Mouse (Mus musculus) neural tube, embryonic 15.5 days (tissue): ENCODE data around the gene Grik4. TPM values are rescaled to one million over a fixed set of nuclear protein-coding genes. Genes with fewer than 3 reads are reported as not detected.

ENCODE experiments used
- ATAC-seq: fragments of 200-750 bp; cut with Nextera tagmentation; 2 replicates; pipeline ENCODE4 v1.8.0; 2017; ENCODE audit warnings: mild to moderate bottlenecking, moderate TSS enrichment, moderate library complexity; ENCODE audit not compliant: low FRiP score
- H3K27ac ChIP-seq: fragments of 300-500 bp; sonication (generic); replicated peaks from 2 replicates; pipeline ENCODE4 v1.5.1; 2015; ENCODE audit warnings: mild to moderate bottlenecking, inconsistent platforms
- H3K27me3 ChIP-seq: fragments of 300-500 bp; sonication (generic); replicated peaks from 2 replicates; pipeline ENCODE4 v1.6.1; 2015; ENCODE audit warnings: inconsistent platforms
- H3K36me3 ChIP-seq: fragments of 300-500 bp; sonication (generic); 2 replicates; pipeline ENCODE4 v1.6.1; 2015; ENCODE audit warnings: inconsistent platforms
- H3K4me1 ChIP-seq: fragments of 300-500 bp; sonication (generic); 2 replicates; pipeline ENCODE4 v1.6.1; 2015; ENCODE audit warnings: inconsistent platforms
- H3K4me2 ChIP-seq: fragments of 300-500 bp; sonication (generic); 2 replicates; pipeline ENCODE4 v1.6.1; 2015; ENCODE audit warnings: inconsistent platforms, mild to moderate bottlenecking, moderate library complexity
- H3K4me3 ChIP-seq: fragments of 300-500 bp; sonication (generic); replicated peaks from 2 replicates; pipeline ENCODE4 v1.5.1; 2015; ENCODE audit warnings: mild to moderate bottlenecking, inconsistent platforms
- H3K9ac ChIP-seq: fragments of 300-500 bp; sonication (generic); replicated peaks from 2 replicates; pipeline ENCODE4 v1.6.1; 2015; ENCODE audit warnings: mild to moderate bottlenecking, inconsistent platforms
- H3K9me3 ChIP-seq: fragments of 300-500 bp; sonication (generic); replicated peaks from 2 replicates; pipeline ENCODE4 v1.6.1; 2016; ENCODE audit warnings: inconsistent platforms
- WGBS: fragments of 180-500 bp; shearing (Covaris S2); methylation state at CpG from one replicate; pipeline ENCODE4 v1.1.7; 2015; ENCODE audit warnings: mixed read lengths; 5-methylcytosine and 5-hydroxymethylcytosine counted together
- polyA plus RNA-seq: library from polyadenylated mRNA; unstranded; fragments of >200 nt; fragmentation: Nextera tagmentation; extraction: Ambion mirVana; gene quantifications from 2 replicates; pipeline ENCODE4 v1.2.1, GENCODE M21; 2015

Grik4 gene
- polyA plus RNA-seq, 1 experiment from 2014 or later = 12.3 TPM

GRCm38 (mm10) chr9:42702231-42703132 is 241.8 kb downstream of the Grik4 start:
- no peaks in the 10 kb centered on the region for H3K27me3 ChIP-seq
- H3K4me3 ChIP-seq = no peak overlapping the region
- H3K9ac ChIP-seq = no peak overlapping the region
- H3K27ac ChIP-seq = no peak overlapping the region
- 57% methylated on average over 11 of the region's 11 CpGs for WGBS
- peaks cover 25% of the 10 kb centered on the region for H3K4me1 ChIP-seq
- peaks cover 3% of the 10 kb centered on the region; the same call in 1 of the 2 replicates for H3K9me3 ChIP-seq
- 0 out of 2 replicates have a peak, but pooled peaks have one; percentile 26 for ATAC-seq
- H3K36me3 ChIP-seq = no peaks in the 10 kb centered on the region
- H3K4me2 ChIP-seq = no peak overlapping the region

DNA sequence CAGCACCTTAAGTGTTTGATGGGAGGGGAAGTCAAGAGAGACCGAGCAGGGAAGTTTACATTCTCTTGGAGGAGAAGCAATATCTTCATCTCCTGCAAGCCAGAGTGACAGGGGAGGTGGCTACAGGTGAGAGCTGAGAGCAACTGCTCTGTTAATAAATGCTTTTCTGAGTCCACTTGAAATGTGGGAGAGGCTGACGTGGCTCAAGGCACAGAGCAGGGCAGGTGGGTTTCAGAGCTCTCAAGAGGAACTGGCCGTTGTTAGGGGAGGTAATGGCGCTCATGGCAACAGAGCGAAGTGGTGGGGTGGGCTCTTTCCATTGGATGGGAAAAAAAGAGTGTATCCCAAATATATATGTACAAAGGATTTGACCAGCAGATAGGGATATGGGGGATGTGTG is 242.6 kb downstream of the Grik4 start:
- no peak overlapping the region for H3K27ac ChIP-seq
- peaks cover 3% of the 10 kb centered on the region; the same call in 1 of the 2 replicates for H3K9me3 ChIP-seq
- H3K4me3 ChIP-seq = no peak overlapping the region
- H3K4me2 ChIP-seq = no peak overlapping the region
- no peak for ATAC-seq
- no peaks in the 10 kb centered on the region for H3K36me3 ChIP-seq
- no peak overlapping the region for H3K9ac ChIP-seq
- H3K4me1 ChIP-seq = peaks cover 25% of the 10 kb centered on the region
- H3K27me3 ChIP-seq = no peaks in the 10 kb centered on the region
- 84% methylated on average over 5 of the region's 5 CpGs for WGBS

- H3K4me1 ChIP-seq = peaks cover 7% of the 10 kb centered on the region
- 58% methylated on average over 8 of the region's 8 CpGs for WGBS
- H3K36me3 ChIP-seq = no peaks in the 10 kb centered on the region
- no peak overlapping the region for H3K9ac ChIP-seq
- no peak overlapping the region for H3K4me3 ChIP-seq
- no peaks in the 10 kb centered on the region for H3K27me3 ChIP-seq
- no peak overlapping the region for H3K4me2 ChIP-seq
- no peak for ATAC-seq
- H3K9me3 ChIP-seq = no peaks in the 10 kb centered on the region
- no peak overlapping the region for H3K27ac ChIP-seq
Measured at GRCm38 (mm10) chr9:42693024-42693423, 251.3 kb downstream of the Grik4 start.

GRCm38 (mm10) chr9:42688143-42688542 is 256.1 kb downstream of the Grik4 start:
- WGBS = 25% methylated on average over 4 of the region's 4 CpGs
- H3K9me3 ChIP-seq = no peaks in the 10 kb centered on the region
- no peaks in the 10 kb centered on the region for H3K27me3 ChIP-seq
- no peak overlapping the region for H3K4me3 ChIP-seq
- H3K4me2 ChIP-seq = no peak overlapping the region
- H3K27ac ChIP-seq = no peak overlapping the region
- H3K4me1 ChIP-seq = peaks cover 4% of the 10 kb centered on the region
- H3K36me3 ChIP-seq = no peaks in the 10 kb centered on the region
- ATAC-seq = no peak
- H3K9ac ChIP-seq = no peak overlapping the region

GRCm38 (mm10) chr9:42686104-42686503 is 258.2 kb downstream of the Grik4 start:
- no peak overlapping the region for H3K4me2 ChIP-seq
- no peaks in the 10 kb centered on the region for H3K4me1 ChIP-seq
- H3K27ac ChIP-seq = no peak overlapping the region
- H3K36me3 ChIP-seq = no peaks in the 10 kb centered on the region
- 83% methylated on average over 5 of the region's 5 CpGs for WGBS
- H3K4me3 ChIP-seq = no peak overlapping the region
- no peak for ATAC-seq
- no peaks in the 10 kb centered on the region for H3K27me3 ChIP-seq
- no peaks in the 10 kb centered on the region for H3K9me3 ChIP-seq
- H3K9ac ChIP-seq = no peak overlapping the region

- no peak overlapping the region for H3K9ac ChIP-seq
- H3K4me1 ChIP-seq = peaks cover 40% of the 10 kb centered on the region
- H3K4me3 ChIP-seq = no peak overlapping the region
- no peaks in the 10 kb centered on the region for H3K36me3 ChIP-seq
- ATAC-seq = no peak
- H3K4me2 ChIP-seq = no peak overlapping the region
- no peaks in the 10 kb centered on the region for H3K9me3 ChIP-seq
- H3K27me3 ChIP-seq = no peaks in the 10 kb centered on the region
- 40% methylated on average over 5 of the region's 5 CpGs for WGBS
- no peak overlapping the region for H3K27ac ChIP-seq
Measured at GRCm38 (mm10) chr9:42674017-42674412, 270.3 kb downstream of the Grik4 start.

GRCm38 (mm10) chr9:42673385-42674016 is 270.8 kb downstream of the Grik4 start:
- no peaks in the 10 kb centered on the region for H3K27me3 ChIP-seq
- 0 out of 2 replicates have a peak overlapping the region, but pooled peaks have one; percentile 28 for H3K27ac ChIP-seq
- H3K9me3 ChIP-seq = no peaks in the 10 kb centered on the region

DNA sequence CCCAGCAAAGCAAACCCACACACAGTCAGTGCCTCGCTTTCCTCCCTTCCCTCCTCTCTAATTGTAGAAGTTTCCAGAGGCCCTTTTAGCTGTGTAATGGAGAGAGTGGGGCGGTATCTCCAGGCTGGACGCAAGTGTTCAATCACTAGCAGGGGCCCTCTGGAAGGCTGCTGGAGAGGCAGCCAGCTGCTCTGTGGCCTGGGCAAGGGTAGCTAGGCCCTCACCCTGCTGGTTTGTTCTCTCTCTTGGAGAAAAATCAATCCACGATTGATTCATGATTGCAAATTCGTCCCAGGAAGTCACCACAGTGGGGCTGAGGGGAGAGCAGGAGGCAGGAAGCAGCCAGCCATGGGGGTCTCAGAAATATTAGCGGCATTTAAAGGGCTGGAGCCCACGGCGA is 271.3 kb downstream of the Grik4 start:
- Histone ChIP-seq H3K36me3 (no peaks in the 10 kb centered on the region), H3K9ac (no peak overlapping the region), H3K4me3 (no peak overlapping the region), H3K9me3 (no peaks in the 10 kb centered on the region), H3K4me2 (no peak overlapping the region), H3K27me3 (no peaks in the 10 kb centered on the region), H3K4me1 (peaks cover 40% of the 10 kb centered on the region), H3K27ac (peak overlapping the region; percentile 28; the same call in 1 of the 2 replicates)
- WGBS = 34% methylated on average over 8 of the region's 8 CpGs
- no peak for ATAC-seq

More at GRCm38 (mm10) chr9:42673385-42674016, 270.8 kb downstream of the Grik4 start:
- Histone ChIP-seq H3K36me3 (no peaks in the 10 kb centered on the region), H3K4me3 (no peak overlapping the region), H3K9ac (no peak overlapping the region), H3K4me2 (no peak overlapping the region), H3K4me1 (peaks cover 40% of the 10 kb centered on the region)
- 20% methylated on average over 12 of the region's 12 CpGs for WGBS
- ATAC-seq = peak; percentile 25; the same call in 1 of the 2 replicates

- no peaks in the 10 kb centered on the region for H3K27me3 ChIP-seq
- WGBS = 10% methylated on average over 2 of the region's 2 CpGs
- no peaks in the 10 kb centered on the region for H3K9me3 ChIP-seq
- H3K4me1 ChIP-seq = peaks cover 40% of the 10 kb centered on the region
- ATAC-seq = no peak
- H3K4me2 ChIP-seq = no peak overlapping the region
- H3K27ac ChIP-seq = 0 out of 2 replicates have a peak overlapping the region, but pooled peaks have one; percentile 63
- no peak overlapping the region for H3K9ac ChIP-seq
- no peak overlapping the region for H3K4me3 ChIP-seq
- H3K36me3 ChIP-seq = no peaks in the 10 kb centered on the region
Measured at GRCm38 (mm10) chr9:42670619-42671018, 273.7 kb downstream of the Grik4 start.

- 73% methylated on average over 1 of the region's 1 CpGs for WGBS
Measured at GRCm38 (mm10) chr9:42661481-42661880, 282.8 kb downstream of the Grik4 start.

GRCm38 (mm10) chr9:42652756-42653155 is 291.5 kb downstream of the Grik4 start:
- no peaks in the 10 kb centered on the region for H3K27me3 ChIP-seq
- H3K4me3 ChIP-seq = no peak overlapping the region
- 82% methylated on average over 2 of the region's 2 CpGs for WGBS
- no peaks in the 10 kb centered on the region for H3K9me3 ChIP-seq
- no peaks in the 10 kb centered on the region for H3K36me3 ChIP-seq
- no peak overlapping the region for H3K9ac ChIP-seq
- no peak for ATAC-seq
- no peak overlapping the region for H3K4me2 ChIP-seq
- H3K4me1 ChIP-seq = peaks cover 12% of the 10 kb centered on the region
- H3K27ac ChIP-seq = no peak overlapping the region

More at GRCm38 (mm10) chr9:42661481-42661880, 282.8 kb downstream of the Grik4 start:
- no peak for ATAC-seq
- Histone ChIP-seq H3K4me3 (no peak overlapping the region), H3K27ac (no peak overlapping the region), H3K36me3 (no peaks in the 10 kb centered on the region), H3K9ac (no peak overlapping the region), H3K9me3 (no peaks in the 10 kb centered on the region), H3K4me2 (no peak overlapping the region), H3K27me3 (no peaks in the 10 kb centered on the region), H3K4me1 (peaks cover 25% of the 10 kb centered on the region)

DNA sequence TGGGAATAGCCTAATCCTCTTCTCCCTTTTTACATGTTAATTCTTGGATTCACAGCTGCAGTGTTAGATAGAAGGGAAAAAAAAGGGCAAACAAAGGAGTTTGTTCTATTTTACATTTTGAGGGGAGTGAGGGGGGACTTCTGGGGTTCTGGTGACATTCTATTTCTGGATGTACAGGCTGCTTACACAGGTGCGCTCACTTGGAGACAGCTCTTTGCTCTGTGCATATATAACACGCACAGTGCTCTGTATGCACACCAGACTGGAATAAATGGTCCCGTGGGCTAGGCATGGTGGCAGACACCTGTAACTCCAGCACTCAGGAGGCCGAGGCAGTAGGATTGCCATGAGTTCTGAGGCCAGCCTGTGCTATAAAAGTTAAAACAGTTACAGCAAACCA is 292.0 kb downstream of the Grik4 start:
- no peaks in the 10 kb centered on the region for H3K27me3 ChIP-seq
- H3K27ac ChIP-seq = no peak overlapping the region
- H3K4me3 ChIP-seq = no peak overlapping the region
- H3K4me2 ChIP-seq = no peak overlapping the region
- H3K9me3 ChIP-seq = no peaks in the 10 kb centered on the region
- no peak overlapping the region for H3K9ac ChIP-seq
- no peaks in the 10 kb centered on the region for H3K36me3 ChIP-seq
- ATAC-seq = no peak
- 60% methylated on average over 4 of the region's 4 CpGs for WGBS
- peaks cover 10% of the 10 kb centered on the region for H3K4me1 ChIP-seq
